Mouse (Mus musculus): Measurements from ENCODE around the gene Tmem150b.

The Tmem150b gene

DNA sequence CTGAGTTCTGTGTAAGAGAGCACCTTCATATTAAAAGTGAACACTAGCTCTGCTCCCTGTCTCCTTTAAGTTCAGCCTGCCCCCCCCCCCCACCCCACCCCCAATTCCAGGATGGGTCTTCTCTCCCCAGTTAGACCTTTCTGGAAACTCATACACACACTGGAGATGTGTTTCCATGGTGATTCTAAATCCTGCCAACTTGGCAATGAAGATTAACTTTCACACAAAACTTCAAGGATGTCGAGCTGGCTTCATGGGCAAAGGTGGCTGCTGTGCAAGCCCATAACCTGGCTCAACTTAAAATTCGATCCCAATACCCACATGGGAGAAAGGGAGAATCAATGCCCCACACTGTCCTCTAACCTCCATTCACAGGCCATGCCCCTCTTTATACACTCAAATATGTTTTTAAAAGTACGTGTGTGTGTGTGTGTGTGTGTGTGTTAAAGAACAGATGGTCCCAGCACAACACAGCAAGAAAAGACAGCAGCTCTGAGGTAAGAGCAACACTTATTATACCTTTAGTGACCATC lies 65.1 kb downstream of the Tmem150b start:
- no peak for DNase-seq

DNA sequence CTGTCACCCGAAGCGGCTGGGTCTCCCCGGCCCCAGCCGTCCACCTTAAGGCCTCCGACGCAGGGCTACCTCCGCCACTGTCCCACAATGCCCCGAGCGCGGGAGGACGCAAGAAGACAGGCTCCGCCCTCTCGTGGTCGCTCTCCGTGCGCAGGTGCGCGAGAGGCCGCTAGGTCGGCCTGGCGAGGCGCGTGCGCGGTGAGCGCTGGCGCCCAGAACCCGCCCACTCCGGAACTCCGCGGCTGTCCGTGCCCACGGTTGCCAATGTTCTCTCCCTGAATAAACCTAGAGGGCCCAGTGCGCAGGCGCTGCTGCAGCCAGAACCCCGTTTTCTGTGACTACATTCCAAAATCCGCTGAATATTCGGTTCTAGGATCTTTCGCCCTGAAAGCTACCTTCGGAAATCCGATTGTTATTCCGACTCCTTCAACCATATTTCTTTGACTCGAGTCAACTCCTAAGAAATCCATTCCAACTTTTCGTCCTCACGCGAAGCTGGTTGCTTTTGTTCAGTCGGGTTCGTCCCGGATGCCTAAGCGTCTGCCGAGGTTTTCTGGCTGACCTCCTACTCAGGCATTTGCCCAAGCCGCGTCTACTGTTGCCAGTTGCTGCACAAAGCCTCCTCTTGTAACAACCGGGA lies 66.0 kb downstream of the Tmem150b start, which contains the start of gene Ppp6r1:
TSS of gene Ppp6r1 (minus strand) at position 108 of the 640 bp plus-strand sequence.
- peak; percentile 97 for DNase-seq

DNA sequence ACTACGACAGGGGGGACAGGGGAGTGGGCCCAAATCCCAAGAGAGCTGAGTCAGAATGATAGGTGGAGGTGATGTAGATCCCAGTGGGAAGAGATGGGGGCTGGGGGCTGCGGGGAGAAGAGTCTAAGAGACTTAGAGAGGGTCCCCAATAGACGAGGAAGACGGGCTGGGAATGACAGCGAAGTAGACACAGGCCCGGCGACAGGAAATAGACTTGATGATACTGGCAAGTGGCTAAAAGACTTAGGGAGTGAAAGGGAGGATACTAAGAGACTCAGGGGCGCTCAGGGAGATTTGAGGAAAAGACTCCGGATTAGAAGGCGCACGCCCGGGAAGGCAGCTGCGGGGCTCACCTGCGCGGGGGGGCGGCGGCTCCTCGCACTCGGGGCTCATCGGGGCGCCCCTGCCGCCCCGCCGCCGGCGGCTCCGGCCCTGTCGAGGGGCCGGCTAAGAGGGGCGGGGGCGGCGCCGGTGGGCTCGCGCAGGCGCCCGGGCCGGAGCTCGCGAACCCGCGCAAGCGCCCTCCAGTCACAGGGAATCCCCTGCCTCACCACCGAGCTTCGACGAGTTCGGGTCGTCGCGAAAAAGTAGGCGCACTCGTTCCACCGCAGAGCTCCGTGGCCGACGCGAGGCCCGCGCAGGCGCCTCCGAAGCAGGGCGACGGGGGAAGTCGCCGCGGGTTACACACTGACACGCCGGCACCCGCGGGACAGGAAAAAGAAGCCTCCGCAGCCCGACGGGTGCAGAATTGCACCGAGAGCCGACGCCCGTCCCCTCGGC lies 66.7 kb downstream of the Tmem150b start:
- peak; percentile 63 for DNase-seq

DNA sequence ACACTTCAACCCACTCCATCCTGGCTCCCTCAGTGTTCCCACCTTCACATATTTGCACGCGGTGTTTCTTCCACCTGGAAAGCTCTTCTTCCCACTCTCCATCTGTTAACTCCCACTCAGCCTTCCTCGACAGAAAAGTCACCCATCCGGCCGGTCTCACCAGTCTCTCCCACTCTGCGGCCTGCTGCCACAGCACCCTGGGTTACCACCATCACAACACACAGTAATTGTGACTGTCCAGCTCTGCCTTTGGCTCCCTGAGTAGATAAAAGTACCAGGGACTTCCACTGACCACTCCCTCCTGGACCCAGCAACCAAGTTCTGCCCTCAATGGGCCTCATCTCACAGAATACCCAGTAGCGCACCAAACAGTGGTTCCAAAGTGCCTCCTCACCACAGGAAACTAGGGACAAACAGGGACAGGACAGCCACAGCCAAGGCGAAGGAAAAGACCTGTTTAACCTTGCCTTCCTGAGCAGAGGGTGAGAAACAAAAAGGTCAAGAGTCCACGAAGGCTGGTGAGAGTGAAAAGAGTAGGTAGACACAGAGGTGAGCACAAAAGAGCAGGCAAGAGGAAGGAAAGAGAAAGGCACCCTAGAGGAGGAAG lies 67.4 kb downstream of the Tmem150b start:
- peak; percentile 29 for DNase-seq

Measured in right cerebral cortex, postnatal 14 days (tissue).